20 mouse cellular contexts compared by ENCODE assay signal in the genomic region with DNA sequence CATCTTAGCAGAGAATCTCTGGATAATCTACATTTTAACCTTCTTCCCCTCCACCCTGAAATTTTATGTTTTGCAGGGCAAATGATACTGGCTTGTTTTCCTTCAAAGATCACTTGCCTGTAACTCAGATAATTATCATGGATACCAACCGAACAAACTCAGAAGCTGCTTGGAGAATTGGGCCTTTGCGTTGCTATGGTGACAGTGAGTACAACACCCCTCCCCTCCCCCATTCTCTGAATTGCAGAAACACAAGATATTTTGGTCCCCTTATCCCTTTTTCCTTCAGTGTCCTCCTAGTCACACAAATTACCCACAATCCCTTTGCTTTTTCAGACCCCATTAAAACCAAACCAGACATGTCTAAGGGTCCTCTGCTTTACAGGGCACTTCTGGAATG.
DNase-seq lines count a peak whose midpoint lies in the region; ATAC-seq lines count a peak whose summit lies in the region.
"Had no signal": no experiment of that assay in that cellular context is flagged by ENCODE, and none has a peak within 500 bp of the region (broad histone marks: within the 10 kb centered on the region; RNA-seq: fewer than 3 reads in every experiment).

No protein-coding gene starts in this region.

- peak; percentile 19; the same call in 1 of the 2 replicates for ATAC-seq in hindbrain, embryonic 15.5 days (ENCODE audit: low FRiP score, low read depth)
- ATAC-seq in hindbrain, embryonic 13.5 days (ENCODE audit: low FRiP score) = no peak
- peak; percentile 45; the same call in 1 of the 2 replicates for ATAC-seq in midbrain, embryonic 15.5 days (replicated peaks)
- ATAC-seq in midbrain, embryonic 13.5 days = no peak
- no peak for ATAC-seq in embryonic facial prominence, embryonic 14.5 days (ENCODE audit: low read depth)
- ATAC-seq: intestine, embryonic 15.5 days; Patski had no signal

- DNase-seq in embryo, embryonic 10.5 days (ENCODE audit: low spot score) = peak; percentile 21
- DNase-seq in embryo, embryonic 9.5 days (ENCODE audit: extremely low spot score) = no peak
- DNase-seq in embryonic facial prominence, embryonic 14.5 days (ENCODE audit: low spot score) = peak; percentile 2
- no peak for DNase-seq in urinary bladder, postnatal 4 days (ENCODE audit: low spot score in 2 of 2)
- DNase-seq: adrenal gland, postnatal 25 days; cerebellum, adult 9-10 months; gastrocnemius, postnatal 14 days; heart, adult 2 months; heart, postnatal 36 days; kidney, postnatal 36 days; right cerebral cortex, postnatal 14 days; thymus, adult 2 months had no signal

- H3K4me2 ChIP-seq in hindbrain, embryonic 15.5 days = no peak overlapping the region
- H3K4me2 ChIP-seq in hindbrain, embryonic 13.5 days = no peak overlapping the region
- H3K4me2 ChIP-seq in midbrain, embryonic 15.5 days = no peak overlapping the region
- no peak overlapping the region for H3K4me2 ChIP-seq in midbrain, embryonic 13.5 days (replicated peaks)
- H3K4me2 ChIP-seq in embryonic facial prominence, embryonic 14.5 days (ENCODE audit: low read depth, low read length) = no peak overlapping the region
- H3K4me2 ChIP-seq: forebrain, embryonic 12.5 days; intestine, embryonic 15.5 days; liver, embryonic 15.5 days had no signal

- H3K9me3 ChIP-seq in hindbrain, embryonic 15.5 days = no peaks in the 10 kb centered on the region
- 0 out of 2 replicates have a peak, but pooled peaks cover 3% of the 10 kb centered on the region for H3K9me3 ChIP-seq in hindbrain, embryonic 13.5 days
- no peaks in the 10 kb centered on the region for H3K9me3 ChIP-seq in midbrain, embryonic 15.5 days
- H3K9me3 ChIP-seq in midbrain, embryonic 13.5 days = no peaks in the 10 kb centered on the region
- H3K9me3 ChIP-seq in embryonic facial prominence, embryonic 14.5 days (ENCODE audit: control insufficient read depth, low read length) = 0 out of 2 replicates have a peak, but pooled peaks cover 4% of the 10 kb centered on the region
- H3K9me3 ChIP-seq: forebrain, embryonic 12.5 days; intestine, embryonic 15.5 days; liver, embryonic 15.5 days had no signal

- peaks cover 5% of the 10 kb centered on the region; the same call in 1 of the 2 replicates for H3K4me1 ChIP-seq in hindbrain, embryonic 15.5 days (replicated peaks)
- H3K4me1 ChIP-seq in hindbrain, embryonic 13.5 days (replicated peaks) = peaks cover 6% of the 10 kb centered on the region; the same call in 1 of the 2 replicates
- H3K4me1 ChIP-seq in midbrain, embryonic 15.5 days = no peaks in the 10 kb centered on the region; the same call in none of the 2 replicates
- H3K4me1 ChIP-seq in midbrain, embryonic 13.5 days (replicated peaks) = peaks cover 8% of the 10 kb centered on the region
- no peaks in the 10 kb centered on the region for H3K4me1 ChIP-seq in embryonic facial prominence, embryonic 14.5 days (ENCODE audit: control insufficient read depth, insufficient read depth, low read length)
- H3K4me1 ChIP-seq: intestine, embryonic 15.5 days; liver, embryonic 15.5 days had no signal

- H3K27me3 ChIP-seq in hindbrain, embryonic 15.5 days = no peaks in the 10 kb centered on the region
- H3K27me3 ChIP-seq in hindbrain, embryonic 13.5 days = no peaks in the 10 kb centered on the region
- H3K27me3 ChIP-seq in midbrain, embryonic 15.5 days (replicated peaks) = no peaks in the 10 kb centered on the region
- no peaks in the 10 kb centered on the region for H3K27me3 ChIP-seq in midbrain, embryonic 13.5 days
- no peaks in the 10 kb centered on the region for H3K27me3 ChIP-seq in embryonic facial prominence, embryonic 14.5 days (replicated peaks; ENCODE audit: control insufficient read depth, insufficient read depth, low read length)
- H3K27me3 ChIP-seq: forebrain, embryonic 12.5 days; intestine, embryonic 15.5 days; liver, embryonic 15.5 days; Patski had no signal

- WGBS in hindbrain, embryonic 15.5 days = 49% methylated on average over 2 of the region's 2 CpGs
- 52% methylated on average over 2 of the region's 2 CpGs for WGBS in hindbrain, embryonic 13.5 days
- 41% methylated on average over 2 of the region's 2 CpGs for WGBS in midbrain, embryonic 15.5 days
- WGBS in midbrain, embryonic 13.5 days = 45% methylated on average over 2 of the region's 2 CpGs
- 54% methylated on average over 2 of the region's 2 CpGs for WGBS in embryonic facial prominence, embryonic 14.5 days

- H3K36me3 ChIP-seq in hindbrain, embryonic 15.5 days = no peaks in the 10 kb centered on the region
- no peaks in the 10 kb centered on the region for H3K36me3 ChIP-seq in hindbrain, embryonic 13.5 days
- H3K36me3 ChIP-seq in midbrain, embryonic 15.5 days (replicated peaks) = no peaks in the 10 kb centered on the region
- H3K36me3 ChIP-seq in midbrain, embryonic 13.5 days = no peaks in the 10 kb centered on the region
- no peaks in the 10 kb centered on the region for H3K36me3 ChIP-seq in embryonic facial prominence, embryonic 14.5 days (ENCODE audit: control insufficient read depth, insufficient read depth, low read length)
- H3K36me3 ChIP-seq: forebrain, embryonic 12.5 days; intestine, embryonic 15.5 days; liver, embryonic 15.5 days had no signal

- H3K27ac ChIP-seq in hindbrain, embryonic 15.5 days (replicated peaks) = no peak overlapping the region
- no peak overlapping the region for H3K27ac ChIP-seq in hindbrain, embryonic 13.5 days
- H3K27ac ChIP-seq in midbrain, embryonic 15.5 days = no peak overlapping the region
- H3K27ac ChIP-seq in midbrain, embryonic 13.5 days = no peak overlapping the region
- no peak overlapping the region for H3K27ac ChIP-seq in embryonic facial prominence, embryonic 14.5 days (replicated peaks; ENCODE audit: low read depth, low read length)
- H3K27ac ChIP-seq: forebrain, embryonic 12.5 days; heart, adult 2 months; intestine, embryonic 15.5 days; liver, embryonic 15.5 days had no signal

- no peak overlapping the region for H3K9ac ChIP-seq in hindbrain, embryonic 15.5 days
- no peak overlapping the region for H3K9ac ChIP-seq in hindbrain, embryonic 13.5 days
- no peak overlapping the region for H3K9ac ChIP-seq in midbrain, embryonic 15.5 days
- no peak overlapping the region for H3K9ac ChIP-seq in midbrain, embryonic 13.5 days (replicated peaks)
- H3K9ac ChIP-seq in embryonic facial prominence, embryonic 14.5 days (ENCODE audit: low read depth, low read length) = no peak overlapping the region
- H3K9ac ChIP-seq: forebrain, embryonic 12.5 days; intestine, embryonic 15.5 days; liver, embryonic 15.5 days had no signal

- no peak overlapping the region for H3K4me3 ChIP-seq in hindbrain, embryonic 15.5 days
- H3K4me3 ChIP-seq in hindbrain, embryonic 13.5 days = no peak overlapping the region
- H3K4me3 ChIP-seq in midbrain, embryonic 15.5 days = no peak overlapping the region
- no peak overlapping the region for H3K4me3 ChIP-seq in midbrain, embryonic 13.5 days (replicated peaks)
- H3K4me3 ChIP-seq in embryonic facial prominence, embryonic 14.5 days (ENCODE audit: low read depth, low read length) = no peak overlapping the region
- H3K4me3 ChIP-seq: forebrain, embryonic 12.5 days; heart, adult 2 months; intestine, embryonic 15.5 days; liver, embryonic 15.5 days had no signal

Comparison
In these comparisons a context has a peak if more than half of its experiments do, and no peak if none do; other contexts are left out.
1. DNase-seq: peak in embryo, embryonic 10.5 days (single experiment) and embryonic facial prominence, embryonic 14.5 days (single experiment); none in embryo, embryonic 9.5 days (single experiment) and urinary bladder, postnatal 4 days (0 of 2).
2. ATAC-seq: peak in hindbrain, embryonic 15.5 days (single experiment) and midbrain, embryonic 15.5 days (single experiment); none in hindbrain, embryonic 13.5 days (single experiment), midbrain, embryonic 13.5 days (single experiment) and embryonic facial prominence, embryonic 14.5 days (single experiment).